Mouse (Mus musculus): ENCODE data around the gene Slc35d3.

Slc35d3 gene

GRCm38 (mm10) chr10:19835887-19836710 lies 15.2 kb downstream of the Slc35d3 start:
- in situ Hi-C loops (cut with MboI, MseI): no loop called here

- in situ Hi-C loops (cut with MboI, MseI): no loop called here
Measured at GRCm38 (mm10) chr10:19834222-19834621, 17.0 kb downstream of the Slc35d3 start.

GRCm38 (mm10) chr10:19831072-19831849 lies 20.0 kb downstream of the Slc35d3 start:
- in situ Hi-C loops (cut with MboI, MseI): no loop called here

GRCm38 (mm10) chr10:19820986-19821385 lies 30.3 kb downstream of the Slc35d3 start:
- in situ Hi-C loops (cut with MboI, MseI): no loop called here

- in situ Hi-C loops (cut with MboI, MseI): loop anchor here (5.0 kb wide), 1 partner anchor 782 kb away; no protein-coding TSS in a partner anchor
Measured at GRCm38 (mm10) chr10:19818723-19819355, 32.4 kb downstream of the Slc35d3 start.

- in situ Hi-C loops (cut with MboI, MseI): loop anchor here (5.0 kb wide), 1 partner anchor 778 kb away; no protein-coding TSS in a partner anchor
Measured at GRCm38 (mm10) chr10:19815371-19815770, 35.9 kb downstream of the Slc35d3 start.

GRCm38 (mm10) chr10:19811436-19812172 lies 39.7 kb downstream of the Slc35d3 start:
- in situ Hi-C loops (cut with MboI, MseI): no loop called here

- in situ Hi-C loops (cut with MboI, MseI): no loop called here
Measured at GRCm38 (mm10) chr10:19804763-19805162, 46.5 kb downstream of the Slc35d3 start.

- in situ Hi-C loops (cut with MboI, MseI): no loop called here
Measured at GRCm38 (mm10) chr10:19802958-19803357, 48.3 kb downstream of the Slc35d3 start.
